Mouse (Mus musculus) heart, adult 2 months (tissue): ENCODE measurements around the gene Psmc6.

Source experiments
- CTCF ChIP-seq: fragments of 200-600 bp; IDR thresholded peaks from 2 replicates; pipeline ENCODE4 v1.8.1; 2022; ENCODE audit warnings: antibody characterized with exemption, mild to moderate bottlenecking, moderate library complexity
- POLR2A ChIP-seq: fragments of 200-500 bp; IDR thresholded peaks from 2 replicates; pipeline ENCODE4 v1.6.1; 2011; ENCODE audit warnings: mild to moderate bottlenecking, low read depth, low read length, control low read depth; ENCODE audit not compliant: insufficient read depth

DNA sequence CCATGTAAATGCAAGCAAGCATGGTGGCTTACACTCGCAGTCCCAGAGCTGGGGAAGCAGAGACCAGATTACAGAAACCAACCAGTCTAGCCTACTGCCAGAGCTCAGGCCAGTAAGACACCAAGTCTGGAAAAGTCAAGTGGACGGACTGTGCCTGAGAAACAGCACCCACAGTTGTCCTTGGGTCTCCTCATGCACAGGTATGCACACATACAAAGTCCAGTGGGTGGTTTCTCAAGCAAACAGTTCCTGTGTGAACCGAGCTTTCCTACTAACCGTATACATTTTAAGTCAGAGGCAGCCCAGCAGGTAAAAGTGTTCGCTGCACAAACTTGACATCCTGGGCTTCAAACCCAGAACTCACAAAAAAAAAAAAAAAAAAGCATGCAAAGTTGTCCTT lies 23.7 kb upstream of the Psmc6 start:
- no peak for TF ChIP-seq CTCF
- TF ChIP-seq POLR2A = no peak
